Mouse (Mus musculus) left cerebral cortex, adult 18-20 months (tissue): Measurements from ENCODE around the gene Gal. TPM values are rescaled to one million over a fixed set of nuclear protein-coding genes. Genes with fewer than 3 reads are reported as not detected.

Experiments used
- DNase-seq, 2 experiments: peaks; one replicate each; pipeline ENCODE4 v3.0.0; 2021 to 2022; ENCODE audit warnings: low spot score in 2 of 2, mixed read lengths in 1 of 2
- long read RNA-seq, 2 experiments: library from polyadenylated mRNA; stranded (forward); transcript quantifications; one replicate each; pipeline ENCODE4 v2.0.0; 2021
- total RNA-seq, 2 experiments: library from RNA; stranded (reverse); gene quantifications; 2 replicates each; pipeline ENCODE4 v1.2.3; 2021

Gene Gal
- total RNA-seq, result not detected
- long read RNA-seq, experiment 1, partial matches to known transcripts, result 0 of 1 reads
- long read RNA-seq, experiment 1, other reads (novel, unspliced or antisense), result 0 of 1 reads
- long read RNA-seq, experiment 2, partial matches to known transcripts, result 0 of 3 reads
- long read RNA-seq, experiment 2, other reads (novel, unspliced or antisense), result 1 of 3 reads

- peak in 1 of 2 experiments; percentile 8 for DNase-seq
Measured at GRCm38 (mm10) chr19:3414268-3414733, at the start of gene Gal. Gene Gal, minus strand, starts transcription at chr19:3414544.

- no peak for DNase-seq
Measured at GRCm38 (mm10) chr19:3459986-3460385, 45.6 kb upstream of the Gal start.

GRCm38 (mm10) chr19:3458331-3459099 lies 44.2 kb upstream of the Gal start:
- DNase-seq, result no peak

- peak in 1 of 2 experiments; percentile 20 for DNase-seq
Measured at GRCm38 (mm10) chr19:3457700-3458099, 43.4 kb upstream of the Gal start.

- peak in 1 of 2 experiments; percentile 10 for DNase-seq
Measured at GRCm38 (mm10) chr19:3451649-3452048, 37.3 kb upstream of the Gal start.

GRCm38 (mm10) chr19:3451170-3451569 lies 36.8 kb upstream of the Gal start:
- peak; percentile 74 to 75 for DNase-seq

- DNase-seq, result no peak
Measured at GRCm38 (mm10) chr19:3450714-3451113, 36.4 kb upstream of the Gal start.

- no peak for DNase-seq
Measured at GRCm38 (mm10) chr19:3449248-3449647, 34.9 kb upstream of the Gal start.

GRCm38 (mm10) chr19:3447348-3447747 lies 33.0 kb upstream of the Gal start:
- DNase-seq, result no peak

GRCm38 (mm10) chr19:3441092-3441491 lies 26.7 kb upstream of the Gal start:
- DNase-seq, result no peak

- DNase-seq, result no peak
Measured at GRCm38 (mm10) chr19:3440667-3441066, 26.3 kb upstream of the Gal start.

- DNase-seq, result no peak
Measured at GRCm38 (mm10) chr19:3437980-3438379, 23.6 kb upstream of the Gal start.

- DNase-seq, result no peak
Measured at GRCm38 (mm10) chr19:3436840-3437239, 22.5 kb upstream of the Gal start.

- no peak for DNase-seq
Measured at GRCm38 (mm10) chr19:3435824-3436223, 21.5 kb upstream of the Gal start.

GRCm38 (mm10) chr19:3434641-3435040 lies 20.3 kb upstream of the Gal start:
- no peak for DNase-seq

GRCm38 (mm10) chr19:3434124-3434523 lies 19.8 kb upstream of the Gal start:
- DNase-seq, result no peak

GRCm38 (mm10) chr19:3431969-3432368 lies 17.6 kb upstream of the Gal start:
- DNase-seq, result no peak

- no peak for DNase-seq
Measured at GRCm38 (mm10) chr19:3431066-3431465, 16.7 kb upstream of the Gal start.

GRCm38 (mm10) chr19:3429156-3429816 lies 14.9 kb upstream of the Gal start:
- no peak for DNase-seq

- DNase-seq, result no peak
Measured at GRCm38 (mm10) chr19:3428057-3428830, 13.9 kb upstream of the Gal start.

GRCm38 (mm10) chr19:3424214-3424613 lies 9.9 kb upstream of the Gal start:
- no peak for DNase-seq
